Mouse (Mus musculus) MN1 (cell line): Measurements from ENCODE around the gene H2afv.
A peak's percentile ranks its signal among the peaks of the same experiment; 100 is the strongest.

Source experiments
- DNase-seq: peaks from one replicate; pipeline ENCODE4 v3.0.0-alpha.2; 2016; ENCODE audit warnings: low spot score

Gene H2afv

DNA sequence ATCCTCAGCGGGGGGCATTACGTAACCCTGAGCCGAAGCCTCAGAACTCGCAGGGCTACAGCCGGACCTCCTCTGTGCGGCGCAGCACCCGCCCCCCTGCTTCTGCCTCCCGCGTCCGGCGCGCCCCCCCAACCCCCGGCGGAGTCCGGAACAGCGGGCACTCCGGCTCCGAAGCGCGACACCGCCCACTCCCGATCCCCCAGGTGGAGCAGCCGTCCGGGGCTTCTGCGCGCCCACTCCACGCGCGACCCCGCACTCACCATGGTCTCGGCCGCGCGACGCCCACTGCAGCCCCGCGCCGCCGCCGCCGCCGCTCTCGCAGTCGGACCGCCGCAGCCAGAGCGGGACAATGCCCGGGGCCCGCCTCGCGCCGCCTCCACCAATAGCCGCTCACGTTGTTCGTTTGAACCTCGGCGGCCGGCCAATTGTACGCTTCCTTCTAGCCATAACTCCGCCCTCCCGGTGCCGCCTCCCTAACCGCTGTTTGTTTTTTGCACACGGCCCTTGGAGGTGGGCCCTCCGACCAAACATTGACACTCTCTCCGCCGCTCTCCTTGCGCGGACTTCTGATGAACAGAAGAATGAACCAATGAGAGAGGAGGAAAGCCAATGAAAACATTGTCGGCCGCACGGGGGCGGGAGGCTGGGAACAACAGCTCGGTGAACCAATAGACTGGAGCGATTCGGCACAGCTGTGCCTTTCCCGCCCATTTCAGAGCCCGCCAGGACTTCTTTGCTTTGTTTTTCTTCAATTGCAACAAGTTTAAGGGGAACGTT, at the start of gene H2afv:
TSS of gene H2afv (minus strand) at position 367 of the 777 bp plus-strand sequence.
- DNase-seq = peak; percentile 100

DNA sequence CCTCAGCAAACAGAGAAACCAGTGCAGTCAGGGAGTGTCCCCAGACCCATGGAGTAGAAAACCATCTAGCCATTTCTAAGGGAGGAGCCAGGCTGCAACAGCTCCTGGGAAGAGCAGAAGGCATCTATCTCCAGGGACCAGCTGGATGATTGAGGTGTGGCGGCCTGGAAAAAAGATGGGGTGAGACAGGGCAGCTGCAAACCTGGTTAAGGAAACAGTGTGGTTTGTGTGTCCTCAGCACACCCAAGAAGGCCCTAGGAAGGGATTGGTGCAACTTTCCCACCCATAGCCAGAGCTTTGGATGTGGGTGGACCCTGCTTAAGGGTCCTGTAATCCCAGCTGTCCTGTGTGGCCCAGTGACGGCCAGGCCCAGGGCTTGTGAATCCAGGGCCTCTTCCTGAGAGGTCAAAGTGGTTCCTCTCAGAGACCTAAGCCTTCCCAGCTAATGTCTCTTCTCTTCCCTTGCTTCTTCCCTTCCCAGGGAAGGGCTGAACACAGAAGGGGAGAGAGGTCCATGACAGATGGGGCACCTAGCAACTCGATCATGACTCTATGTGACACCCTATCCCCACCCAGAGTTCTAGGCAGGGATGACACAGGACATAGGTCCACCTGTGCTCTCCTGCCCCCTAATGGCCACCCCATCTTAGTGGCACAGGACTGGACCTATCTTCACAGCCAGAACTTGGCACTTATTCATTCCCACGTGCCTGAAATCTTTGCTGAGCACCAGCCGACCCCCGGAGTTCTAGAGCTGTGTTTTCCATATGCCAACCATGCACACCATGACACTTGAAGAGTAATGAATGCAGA, 45.7 kb upstream of the H2afv start:
- peak; percentile 90 for DNase-seq

DNA sequence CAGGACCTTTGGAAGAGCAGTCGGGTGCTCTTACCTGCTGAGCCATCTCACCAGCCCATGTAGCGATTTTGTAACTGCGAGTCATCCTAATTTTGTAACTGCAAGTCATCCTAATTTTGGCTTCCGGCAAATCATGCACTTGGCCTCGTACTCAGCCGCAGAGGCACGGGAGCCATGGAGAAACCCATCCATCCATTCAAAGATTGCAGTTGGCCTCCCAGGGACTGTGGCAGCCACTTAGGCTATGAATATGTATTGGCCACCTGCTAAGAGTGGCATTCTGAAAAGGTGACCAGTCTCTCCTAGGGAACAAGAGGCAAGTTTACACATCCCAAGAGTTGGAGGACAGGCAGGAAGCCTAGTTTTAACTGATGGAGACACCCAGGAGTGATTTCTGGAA, 45.0 kb upstream of the H2afv start:
- peak; percentile 48 for DNase-seq

DNA sequence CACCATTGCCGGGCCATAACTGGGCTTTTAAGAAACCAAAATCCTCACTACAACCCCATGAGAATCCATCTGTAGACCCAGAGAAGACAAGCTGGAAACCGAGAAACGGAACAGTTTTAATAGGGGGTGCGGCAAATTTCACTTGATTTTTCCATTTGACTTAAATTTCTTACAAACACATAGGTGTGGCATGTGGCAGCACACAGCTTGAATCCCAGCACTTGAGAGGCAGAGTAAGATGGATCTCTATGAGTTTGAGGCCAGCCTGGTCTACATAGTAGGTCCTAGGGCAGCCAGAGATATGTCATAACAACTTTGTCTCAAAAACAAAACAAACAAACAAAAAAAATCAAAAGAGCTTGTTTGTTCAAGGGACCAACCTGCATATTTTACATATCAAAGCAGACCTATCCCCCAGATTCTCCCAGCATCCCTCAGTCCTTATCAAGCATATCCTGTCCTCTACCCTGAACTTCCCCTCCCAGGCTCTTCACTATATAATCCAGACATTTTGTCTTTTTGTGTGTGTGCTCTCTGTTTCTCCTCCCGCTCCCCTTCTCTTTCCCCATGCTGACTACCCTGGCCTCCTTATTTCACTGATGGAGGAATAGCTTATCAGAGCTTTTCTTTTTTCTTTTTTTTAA, 43.9 kb upstream of the H2afv start:
- no peak for DNase-seq

DNA sequence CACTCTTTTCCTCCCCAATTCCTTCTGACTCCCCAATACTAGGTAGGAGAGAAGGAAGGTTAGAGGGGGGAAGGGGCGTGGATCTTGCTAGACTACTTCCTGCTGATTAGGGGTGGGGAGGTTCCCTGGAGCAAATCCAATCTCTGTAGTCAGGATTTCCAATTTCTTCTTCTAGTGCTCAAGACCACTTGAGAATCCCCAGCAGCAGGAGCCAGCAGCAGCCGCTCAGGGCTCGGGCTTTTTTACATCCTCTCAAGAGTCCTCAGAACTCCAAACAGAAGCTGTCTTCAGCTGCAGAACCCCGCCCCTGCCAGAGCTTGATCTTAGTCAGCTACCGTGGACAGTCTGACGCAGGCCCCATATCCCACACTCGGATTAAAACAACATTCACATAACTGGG, 43.3 kb upstream of the H2afv start:
- DNase-seq = peak; percentile 45

DNA sequence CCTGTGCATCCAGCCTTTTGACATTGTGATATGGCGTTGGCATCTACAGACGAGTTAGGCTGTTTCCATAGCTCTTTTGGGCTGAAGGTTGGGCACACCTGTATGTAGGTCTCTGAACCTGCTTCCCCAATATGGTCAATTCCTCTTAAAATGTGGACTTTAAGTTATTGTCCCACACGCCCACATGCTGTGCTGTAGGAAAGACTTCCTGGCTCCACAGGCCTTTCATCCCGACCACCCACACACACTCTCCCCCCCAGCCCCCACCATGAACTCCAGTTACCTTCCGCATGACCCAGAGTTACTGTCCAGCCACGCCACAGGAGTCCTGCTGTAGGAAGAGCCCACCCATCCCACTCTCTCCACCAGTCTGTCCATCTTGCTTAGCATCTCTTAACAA, 42.7 kb upstream of the H2afv start:
- DNase-seq = no peak

DNA sequence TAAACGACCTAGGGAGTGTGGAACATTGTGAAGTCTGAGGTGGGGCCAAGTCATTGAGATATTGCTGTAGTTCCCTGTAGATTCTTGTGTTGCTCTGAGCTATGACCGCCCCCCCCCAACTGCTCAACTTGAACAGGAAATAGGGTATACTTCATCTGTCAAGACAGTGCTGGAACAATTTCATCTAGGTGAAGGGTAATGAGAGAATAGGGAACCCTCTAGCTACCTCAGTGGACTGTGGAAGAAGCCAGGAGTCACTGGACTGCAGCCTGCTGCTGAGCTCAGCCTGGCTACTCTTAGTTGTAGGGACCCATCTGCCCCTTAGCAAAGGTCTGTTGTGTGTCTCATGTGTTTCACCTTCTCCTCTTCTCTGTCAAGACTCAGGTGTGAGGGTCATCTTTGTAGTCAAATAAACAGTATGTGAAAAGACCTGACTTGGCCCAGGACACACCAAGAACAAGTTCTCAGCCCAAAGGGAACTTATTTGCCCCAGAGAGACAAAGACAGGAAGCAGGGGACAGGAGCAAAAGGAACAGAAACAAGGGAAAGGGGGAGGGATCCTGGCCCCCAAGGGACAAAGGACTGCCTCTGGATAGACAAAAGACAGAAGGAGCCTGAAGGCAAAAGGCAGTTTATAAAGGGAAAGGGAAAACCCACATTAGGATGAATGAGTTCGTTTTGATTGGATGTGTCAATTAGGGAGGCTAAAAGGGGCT, 40.2 kb upstream of the H2afv start:
- no peak for DNase-seq

DNA sequence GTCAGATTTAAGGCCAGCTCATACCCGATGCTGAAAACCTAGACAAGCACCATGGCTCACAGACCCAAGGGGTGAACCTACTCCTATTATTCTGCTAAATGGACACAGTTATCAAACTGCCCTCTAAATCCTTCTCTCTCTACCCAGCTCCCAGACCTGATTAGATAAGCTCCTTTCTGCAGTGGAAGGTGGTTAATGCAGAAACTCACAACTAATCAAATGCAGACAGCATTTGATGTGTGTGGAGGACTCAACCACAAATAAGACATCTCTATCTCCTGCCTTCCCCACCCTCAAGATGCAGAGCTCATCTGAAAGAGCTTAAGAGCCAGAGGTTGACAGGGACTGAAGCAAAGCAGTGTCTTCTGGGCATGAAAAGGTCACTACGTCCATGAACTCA, 38.9 kb upstream of the H2afv start:
- no peak for DNase-seq

DNA sequence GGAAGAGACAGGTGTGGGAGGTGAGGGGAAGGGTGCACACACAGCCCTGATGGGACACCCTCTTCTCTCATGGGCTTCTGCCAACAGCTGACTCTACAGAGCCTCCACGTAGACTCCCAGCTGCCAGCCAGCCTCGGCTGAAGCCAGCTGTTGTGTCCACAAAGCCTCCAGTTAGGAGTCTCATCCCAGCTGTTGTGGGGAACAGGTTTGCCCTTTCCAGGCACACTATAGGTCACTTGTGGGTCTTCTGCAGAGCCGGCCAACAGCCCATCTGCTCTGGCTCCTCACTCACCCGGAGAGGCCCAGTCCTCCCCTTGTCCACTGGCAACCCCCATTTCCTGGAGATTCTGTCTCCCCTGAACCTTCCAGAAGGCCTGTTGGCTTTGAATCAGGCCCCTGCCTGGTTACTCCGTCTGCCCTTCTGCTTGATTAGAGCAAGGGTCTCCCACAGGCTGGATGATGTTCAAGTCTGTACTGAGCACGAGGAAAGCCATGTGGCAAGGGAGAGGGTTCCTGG, 37.5 kb upstream of the H2afv start:
- no peak for DNase-seq

DNA sequence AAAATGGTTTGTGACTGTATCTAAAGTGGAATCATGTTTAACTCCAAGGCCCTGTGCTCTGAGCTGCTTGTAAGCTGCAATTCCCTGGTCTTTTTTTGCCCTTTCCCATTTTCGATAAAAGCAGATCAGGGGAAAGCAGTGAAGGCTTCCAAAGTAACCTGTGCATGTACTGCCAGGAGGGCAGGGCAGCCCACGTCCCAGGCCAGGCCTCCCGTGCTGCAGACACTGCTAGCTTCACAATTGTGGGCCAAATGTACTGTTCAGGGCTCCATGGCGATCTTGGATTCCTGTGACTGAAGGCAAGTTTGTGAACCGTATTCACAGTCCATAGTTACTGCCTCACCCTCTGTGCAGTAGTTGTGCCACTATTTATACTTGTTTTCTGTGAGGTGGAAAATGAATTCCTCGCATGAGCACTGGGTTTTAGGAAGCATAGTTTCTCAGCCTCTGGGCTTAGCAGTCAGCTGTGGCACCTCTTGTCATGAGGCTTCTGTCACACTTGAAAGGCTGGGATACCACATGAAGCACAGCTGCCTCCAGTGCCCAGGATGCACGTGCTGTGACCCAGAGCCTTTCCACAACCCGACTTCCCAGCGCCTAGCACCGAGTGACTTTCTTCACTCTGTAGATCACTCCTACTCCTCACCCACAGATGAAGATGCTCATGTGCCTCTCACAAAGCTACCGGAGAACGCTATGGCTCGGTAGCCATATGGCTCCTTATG, 36.6 kb upstream of the H2afv start:
- no peak for DNase-seq

DNA sequence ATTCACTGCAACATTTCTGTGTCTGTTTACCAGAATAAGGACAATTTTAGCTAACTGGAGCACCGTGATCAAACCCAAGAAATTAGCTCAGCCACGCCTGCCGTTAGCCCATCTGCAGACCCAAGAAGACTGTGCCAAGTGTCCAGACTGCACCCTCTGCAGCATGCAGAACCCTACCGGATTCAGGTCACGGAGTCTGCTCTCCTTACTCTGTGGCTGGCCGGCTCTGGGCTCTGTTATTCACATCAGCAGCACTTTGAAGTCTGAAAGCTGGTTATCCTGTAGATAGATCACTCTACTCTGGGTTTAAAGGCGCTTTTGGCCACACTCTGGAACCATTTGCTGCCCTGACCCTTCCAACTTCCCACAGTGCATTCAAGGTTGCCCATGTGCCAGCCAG, 35.9 kb upstream of the H2afv start:
- DNase-seq = peak; percentile 88

DNA sequence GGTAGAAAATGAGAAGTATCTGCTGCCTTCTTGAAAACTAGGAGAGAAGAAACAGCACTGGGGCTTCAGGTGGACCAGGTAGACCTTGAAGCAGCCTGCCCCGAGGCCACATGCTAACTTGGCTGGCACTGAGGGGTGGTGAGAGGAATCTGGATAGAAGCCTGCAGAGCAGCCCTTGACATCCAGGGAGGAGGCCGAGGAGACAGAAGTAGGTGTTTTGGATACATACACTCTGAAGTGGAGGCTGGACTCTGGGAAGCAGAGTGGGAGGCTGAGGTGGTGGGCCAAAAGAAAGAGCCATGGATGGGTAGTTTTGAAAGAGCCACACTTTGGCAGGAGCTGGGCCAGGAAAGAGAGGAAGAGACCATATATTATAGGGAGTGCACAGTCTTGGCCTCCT, 35.0 kb upstream of the H2afv start:
- no peak for DNase-seq

DNA sequence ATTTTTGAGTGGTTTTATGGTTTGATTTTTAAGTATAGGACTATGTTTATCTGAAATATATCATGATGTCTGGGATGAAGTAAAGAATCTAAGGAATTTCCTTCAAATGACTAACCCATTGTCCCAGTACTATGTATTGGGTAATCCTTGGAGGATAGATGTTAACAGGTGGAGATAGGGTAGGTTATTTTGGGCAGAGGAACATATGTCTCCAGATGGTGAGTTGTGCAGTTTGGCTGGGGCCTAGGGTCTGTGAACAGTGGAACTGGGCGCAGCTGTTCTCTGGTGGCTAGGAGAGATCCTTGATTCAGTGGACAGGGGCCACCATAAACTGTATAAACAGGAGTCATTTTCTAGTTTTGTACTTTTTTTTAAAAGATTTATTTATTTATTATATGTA, 33.1 kb upstream of the H2afv start:
- no peak for DNase-seq

DNA sequence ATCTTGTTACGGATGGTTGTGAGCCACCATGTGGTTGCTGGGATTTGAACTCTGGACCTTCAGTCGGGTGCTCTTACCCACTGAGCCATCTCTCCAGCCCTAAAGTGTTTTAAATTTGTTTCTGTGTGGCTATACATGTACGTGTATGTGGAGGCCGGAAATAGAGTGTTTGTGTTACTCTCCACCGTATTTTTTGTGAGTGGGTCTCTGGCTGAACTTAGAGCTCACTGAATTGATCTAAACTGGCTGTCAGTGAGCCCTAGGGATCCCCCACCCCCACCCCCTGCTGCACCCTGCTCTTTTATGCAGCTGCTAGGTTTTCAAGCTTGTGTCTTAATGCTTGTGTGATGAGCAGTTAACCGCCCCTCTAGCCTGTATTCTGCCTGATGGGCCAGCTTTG, 32.6 kb upstream of the H2afv start:
- no peak for DNase-seq

DNA sequence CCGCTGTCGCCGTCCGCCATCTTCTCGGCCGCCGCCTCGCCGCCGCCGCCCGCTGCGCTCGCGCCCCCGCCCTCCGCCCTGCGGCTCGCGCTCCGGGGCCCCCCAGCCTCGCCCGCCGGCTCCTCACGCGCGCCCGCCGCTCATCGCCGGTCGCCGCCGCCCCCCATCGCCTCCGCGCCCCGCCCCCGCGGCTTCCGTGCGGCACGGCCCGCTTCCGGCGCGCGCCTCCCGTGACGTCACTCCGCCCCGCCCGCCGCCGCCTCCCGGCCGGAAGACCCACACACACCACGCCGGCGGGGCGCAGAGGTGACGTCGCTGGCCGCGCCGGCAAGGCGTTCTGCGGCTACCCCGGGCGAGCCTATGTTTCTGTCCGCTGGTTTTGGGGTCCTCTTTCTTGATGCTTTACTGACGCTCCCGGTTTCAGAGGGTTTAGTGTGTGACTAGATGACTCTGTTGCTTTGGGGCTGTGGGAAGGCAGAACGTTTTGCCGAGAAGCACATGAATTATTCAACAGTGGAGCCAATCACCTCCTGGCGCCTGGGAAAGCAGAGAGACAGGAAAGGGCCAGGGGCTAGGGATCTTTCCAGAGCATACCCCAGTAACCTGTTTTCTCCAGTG, 31.7 kb upstream of the H2afv start, which contains the start of gene Purb:
TSS of gene Purb (minus strand) at position 51 of the 618 bp plus-strand sequence.
- DNase-seq = peak; percentile 96

DNA sequence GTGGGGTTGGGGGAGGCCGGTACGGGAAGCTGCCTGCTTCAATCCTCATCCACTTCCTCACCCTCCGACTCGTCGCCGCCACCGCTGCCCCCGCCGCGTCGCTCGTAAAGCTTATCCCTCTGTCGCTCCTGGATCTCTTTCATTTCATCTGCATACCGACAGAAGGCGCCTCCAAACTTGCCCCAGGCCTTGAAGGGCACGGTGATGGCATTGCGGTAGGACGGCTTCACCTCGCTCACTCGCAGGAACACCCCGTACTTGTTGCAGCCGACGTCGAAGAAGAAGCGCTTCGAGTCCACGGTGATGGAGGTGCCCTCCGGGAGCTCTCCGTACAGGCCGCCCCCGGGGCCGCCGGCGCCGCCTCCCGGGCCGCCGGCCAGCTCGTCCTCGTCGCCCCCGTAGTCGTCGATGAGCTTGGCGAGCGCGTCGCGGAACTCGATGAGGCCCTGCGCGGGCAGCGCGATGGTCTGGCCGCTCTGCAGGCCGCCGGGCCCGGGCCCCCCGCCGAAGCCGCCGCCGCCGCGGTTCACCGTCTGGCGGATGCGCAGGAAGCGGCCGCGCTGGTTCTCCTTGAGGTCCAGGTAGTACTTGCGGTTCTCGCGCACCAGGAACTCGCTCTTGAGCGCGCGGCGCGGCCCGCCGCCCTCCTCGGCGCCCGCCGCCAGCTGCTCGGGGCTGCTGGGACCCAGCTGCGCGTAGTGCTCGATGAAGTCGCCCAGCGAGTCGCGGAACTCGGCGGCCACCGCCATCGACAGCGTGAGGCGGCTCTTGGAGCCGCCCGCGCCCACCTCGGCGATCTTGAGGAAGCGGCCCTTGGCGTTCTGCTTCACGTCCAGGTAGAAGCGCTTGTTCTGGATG, 30.9 kb upstream of the H2afv start:
- DNase-seq = peak; percentile 63

DNA sequence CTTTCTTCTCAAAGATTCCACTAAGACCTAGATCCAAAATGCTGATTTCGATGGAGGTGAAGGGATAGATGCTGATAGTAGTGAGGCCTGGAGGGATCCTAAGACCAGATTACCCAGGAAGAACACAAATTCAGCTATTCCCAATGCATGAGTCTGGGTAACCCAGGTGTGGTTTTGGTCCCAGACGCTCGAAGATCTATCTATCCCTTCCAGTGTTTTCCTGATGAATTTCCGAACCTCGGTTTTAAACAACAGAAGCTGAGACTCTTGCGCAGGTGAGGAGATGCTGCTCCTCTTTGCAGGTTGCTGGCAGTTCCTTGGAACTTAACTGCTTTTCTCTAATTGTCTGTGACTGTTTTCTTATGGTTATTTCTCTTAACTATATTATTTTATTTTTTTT, 30.1 kb upstream of the H2afv start:
- DNase-seq = no peak

DNA sequence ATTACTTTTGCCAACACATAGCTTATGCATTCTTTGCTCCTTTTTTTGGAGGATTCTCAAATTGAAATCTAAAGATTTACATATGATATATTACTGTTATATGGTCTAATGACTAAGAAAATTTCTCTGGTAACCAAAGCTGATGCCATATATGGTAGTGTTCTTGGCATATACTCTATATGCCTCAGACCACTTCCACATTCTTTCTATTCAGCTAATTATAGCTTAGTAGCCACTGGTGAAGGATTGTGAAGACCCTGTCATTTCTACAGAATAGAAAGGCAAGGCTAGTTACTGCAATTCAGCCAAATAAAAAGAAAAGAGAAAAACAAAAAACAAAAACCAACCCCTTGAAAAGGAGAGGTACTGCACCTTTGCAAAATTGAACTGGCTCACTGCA, 27.8 kb upstream of the H2afv start:
- DNase-seq = no peak

DNA sequence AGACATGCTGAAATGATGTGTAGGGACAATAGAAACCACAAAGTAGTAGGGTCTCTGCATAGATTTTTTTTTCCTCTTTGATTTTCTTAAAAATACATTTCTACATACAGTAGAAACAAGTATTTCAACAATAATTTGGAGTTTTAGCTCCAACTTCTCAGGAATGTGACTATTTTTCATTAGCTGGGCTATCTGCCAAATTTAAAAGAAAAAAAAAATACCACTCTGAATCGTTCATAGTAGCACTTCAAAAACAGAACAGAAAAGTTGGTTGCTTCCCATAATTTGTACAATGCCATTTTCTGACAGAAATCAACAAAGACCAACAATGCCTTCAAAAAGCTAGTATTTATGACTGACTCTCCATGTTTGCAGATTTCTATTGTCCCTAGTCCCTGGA, 27.2 kb upstream of the H2afv start:
- DNase-seq = no peak

DNA sequence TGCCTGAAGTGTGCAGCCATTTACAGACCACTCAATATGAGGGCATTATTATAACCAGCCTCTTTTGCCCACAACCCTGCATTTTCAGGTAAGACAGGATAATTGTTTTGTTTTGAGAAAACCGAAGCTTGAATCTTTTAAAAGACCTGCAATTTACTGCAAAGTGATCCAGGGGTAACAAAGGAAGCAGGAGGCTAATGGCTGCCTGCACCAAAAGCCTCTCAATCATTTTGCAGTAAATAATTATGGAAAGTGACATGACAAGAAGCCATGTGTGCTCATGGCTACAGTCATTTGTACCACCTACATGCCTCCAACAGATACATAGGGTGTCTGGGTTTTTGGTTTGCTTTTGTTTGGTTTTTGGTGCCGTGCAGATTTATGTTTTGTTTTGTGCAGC, 26.8 kb upstream of the H2afv start:
- no peak for DNase-seq
